Mouse (Mus musculus): ENCODE measurements around the gene Tecpr2.

DNA sequence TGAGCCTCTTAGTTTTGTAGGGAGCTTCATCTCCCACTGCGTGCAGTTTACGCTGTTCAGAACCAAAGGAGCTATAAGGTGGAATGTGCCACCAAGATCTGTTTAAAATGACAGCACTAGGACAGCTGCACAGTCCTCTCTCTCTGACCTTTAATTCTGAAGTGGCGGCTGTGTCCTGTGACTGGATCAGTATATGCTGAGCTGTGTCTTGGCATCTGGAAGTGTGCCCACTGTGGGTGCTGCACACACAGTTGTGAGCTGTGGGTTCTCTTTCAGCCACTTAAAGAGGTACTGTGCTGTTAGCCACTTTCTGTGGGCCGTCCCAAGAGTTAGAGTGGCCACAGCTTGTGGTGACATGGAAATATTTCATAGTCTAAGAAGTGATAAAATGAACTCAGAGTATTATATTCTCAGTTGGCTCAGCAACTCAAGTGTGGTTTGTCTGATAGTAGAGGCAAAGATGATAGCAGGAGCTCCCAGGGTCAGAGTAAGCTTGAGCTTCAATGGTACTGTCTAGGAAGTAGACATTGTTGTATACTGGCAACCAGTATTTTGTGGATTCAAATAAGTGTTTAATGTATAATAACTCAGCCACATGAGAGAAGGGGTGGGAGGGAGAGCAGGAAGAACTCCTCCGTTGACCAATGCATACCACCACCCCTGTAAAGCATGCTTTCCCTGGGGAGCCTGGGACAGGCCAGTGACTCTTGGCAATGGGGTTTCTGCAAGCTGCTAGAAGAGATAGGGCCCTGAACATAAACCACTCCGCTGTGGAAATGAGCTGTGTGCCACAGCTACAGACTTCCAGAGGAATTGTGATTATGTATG is 59.2 kb downstream of the Tecpr2 start:
- TF ChIP-seq POLR2A (IDR thresholded peaks at IDR 0.05; ENCODE audit: borderline replicate concordance, extremely low read depth, low read depth, low read length) (no peak), CTCF (IDR thresholded peaks at IDR 0.05; ENCODE audit: insufficient read depth, low read length) (no peak)
